Mouse (Mus musculus) midbrain, postnatal 0 days (tissue): ENCODE measurements at regions not wholly inside any gene's neighbourhood (a gene's known extent, or its start where the extent isn't known, plus 50 kb on each side); places are given as distances from the start of the nearest gene placed in this dataset.
"Not testable (repeated sequence)": the region's sequence is repeated elsewhere in the genome, so short reads cannot be mapped to it uniquely, and the experiment has no call there.

Experiments used
- ATAC-seq: fragments of 200-750 bp; cut with Nextera tagmentation; 2 replicates; pipeline ENCODE4 v1.8.0; 2017; ENCODE audit warnings: moderate number of reproducible peaks, mild to moderate bottlenecking, moderate TSS enrichment, moderate library complexity; ENCODE audit not compliant: low FRiP score
- DNase-seq: peaks from one replicate; pipeline ENCODE4 v3.0.0-alpha.2; 2015; ENCODE audit warnings: low spot score
- H3K27ac ChIP-seq: fragments of 300-500 bp; sonication (generic); 2 replicates; pipeline ENCODE4 v1.5.1; 2014; ENCODE audit warnings: low read depth, mild to moderate bottlenecking, low read length, mixed read lengths
- H3K27me3 ChIP-seq: fragments of 300-500 bp; sonication (generic); 2 replicates; pipeline ENCODE4 v1.6.1; 2014; ENCODE audit warnings: low read length, control low read depth, mixed read lengths; ENCODE audit not compliant: insufficient read depth
- H3K36me3 ChIP-seq: fragments of 300-500 bp; sonication (generic); 2 replicates; pipeline ENCODE4 v1.6.1; 2014; ENCODE audit warnings: low read length, control low read depth, mixed read lengths; ENCODE audit not compliant: insufficient read depth
- H3K4me1 ChIP-seq: fragments of 300-500 bp; sonication (generic); 2 replicates; pipeline ENCODE4 v1.6.1; 2014; ENCODE audit warnings: mild to moderate bottlenecking, control low read depth, antibody characterized with exemption, low read length, mixed read lengths; ENCODE audit not compliant: insufficient read depth
- H3K4me2 ChIP-seq: fragments of 300-500 bp; sonication (generic); 2 replicates; pipeline ENCODE4 v1.6.1; 2014; ENCODE audit warnings: low read depth, mild to moderate bottlenecking, low read length, mixed read lengths; ENCODE audit not compliant: poor library complexity, severe bottlenecking
- H3K4me3 ChIP-seq: fragments of 300-500 bp; sonication (generic); 2 replicates; pipeline ENCODE4 v1.5.1; 2014; ENCODE audit warnings: low read depth, mild to moderate bottlenecking, low read length, moderate library complexity
- H3K9ac ChIP-seq: fragments of 300-500 bp; sonication (generic); replicated peaks from 2 replicates; pipeline ENCODE4 v1.6.1; 2014; ENCODE audit warnings: mild to moderate bottlenecking, low read length, moderate library complexity, mixed read lengths; ENCODE audit not compliant: poor library complexity, severe bottlenecking
- H3K9me3 ChIP-seq: fragments of 300-500 bp; sonication (generic); 2 replicates; pipeline ENCODE4 v1.6.1; 2016; ENCODE audit warnings: low read length, control low read depth
- CTCF ChIP-seq: IDR thresholded peaks from 2 replicates; pipeline ENCODE4 v1.5.1; 2016; ENCODE audit warnings: antibody characterized with exemption, mild to moderate bottlenecking
- WGBS: fragments of 180-500 bp; shearing (Covaris S2); extraction: QIAGEN DNeasy Blood & Tissue Kit; methylation state at CpG from one replicate; pipeline ENCODE4 v1.1.7; 2014; 5-methylcytosine and 5-hydroxymethylcytosine counted together

- TF ChIP-seq CTCF: no peak
- H3K4me3 ChIP-seq: no peak overlapping the region
- no peak overlapping the region for H3K4me2 ChIP-seq
- H3K27ac ChIP-seq: no peak overlapping the region
- H3K4me1 ChIP-seq: no peaks in the 10 kb centered on the region
- H3K36me3 ChIP-seq: no peaks in the 10 kb centered on the region
- ATAC-seq (no peak), DNase-seq (no peak)
- no peaks in the 10 kb centered on the region for H3K9me3 ChIP-seq
- no peaks in the 10 kb centered on the region for H3K27me3 ChIP-seq
- no peak overlapping the region for H3K9ac ChIP-seq
Measured at GRCm38 (mm10) chr2:48328204-48328603, 485.7 kb upstream of the Acvr2a start.

- H3K9ac ChIP-seq: no peak overlapping the region
- 44% methylated on average over 10 of the region's 10 CpGs for WGBS
- H3K4me3 ChIP-seq: no peak overlapping the region
- no peak for TF ChIP-seq CTCF
- H3K4me1 ChIP-seq: no peaks in the 10 kb centered on the region
- no peak for ATAC-seq
- no peak for DNase-seq
- H3K4me2 ChIP-seq: peak overlapping the region; percentile 23
- no peaks in the 10 kb centered on the region for H3K36me3 ChIP-seq
- H3K9me3 ChIP-seq: no peaks in the 10 kb centered on the region
- H3K27me3 ChIP-seq: no peaks in the 10 kb centered on the region
- no peak overlapping the region for H3K27ac ChIP-seq
Measured at GRCm38 (mm10) chr2:48332783-48333182, 481.1 kb upstream of the Acvr2a start.

- Histone ChIP-seq H3K4me3 (no peak overlapping the region), H3K36me3 (no peaks in the 10 kb centered on the region), H3K9ac (no peak overlapping the region), H3K27ac (no peak overlapping the region), H3K4me1 (no peaks in the 10 kb centered on the region), H3K9me3 (no peaks in the 10 kb centered on the region), H3K4me2 (no peak overlapping the region), H3K27me3 (no peaks in the 10 kb centered on the region)
- WGBS: 90% methylated on average over 4 of the region's 4 CpGs
- no peak for TF ChIP-seq CTCF
- ATAC-seq (no peak), DNase-seq (no peak)
Measured at GRCm38 (mm10) chr2:48348021-48348420, 465.9 kb upstream of the Acvr2a start.

- H3K9ac ChIP-seq: no peak overlapping the region
- no peaks in the 10 kb centered on the region for H3K9me3 ChIP-seq
- WGBS: 87% methylated on average over 3 of the region's 3 CpGs
- DNase-seq: no peak
- TF ChIP-seq CTCF: no peak
- H3K36me3 ChIP-seq: no peaks in the 10 kb centered on the region
- H3K27me3 ChIP-seq: no peaks in the 10 kb centered on the region
- no peak for ATAC-seq
- no peak overlapping the region for H3K4me2 ChIP-seq
- no peak overlapping the region for H3K27ac ChIP-seq
- no peak overlapping the region for H3K4me3 ChIP-seq
- H3K4me1 ChIP-seq: no peaks in the 10 kb centered on the region
Measured at GRCm38 (mm10) chr2:48349794-48350193, 464.1 kb upstream of the Acvr2a start.

DNA sequence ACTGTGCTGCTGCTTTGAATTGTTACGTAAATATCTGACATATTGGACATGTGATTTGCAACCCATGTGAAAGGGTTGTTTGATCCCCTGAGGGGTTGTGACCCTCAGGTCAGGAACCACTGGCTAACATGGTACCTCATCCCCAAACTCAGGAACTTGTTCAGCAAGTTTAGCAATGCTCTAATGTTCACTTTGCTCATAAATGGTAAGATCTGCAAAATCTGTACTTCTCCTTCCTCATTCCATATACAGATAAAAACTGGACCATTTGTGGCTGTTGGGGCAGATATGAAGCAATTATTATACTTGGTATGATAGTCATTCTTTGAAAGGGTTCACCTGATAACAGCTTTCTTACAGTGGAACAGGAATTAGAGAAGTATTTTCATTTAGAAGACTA, 463.7 kb upstream of the Acvr2a start:
- DNase-seq (no peak), ATAC-seq (no peak)
- no peak overlapping the region for H3K4me3 ChIP-seq
- WGBS: 94% methylated on average over 1 of the region's 1 CpGs
- H3K9ac ChIP-seq: no peak overlapping the region
- no peak overlapping the region for H3K27ac ChIP-seq
- no peak overlapping the region for H3K4me2 ChIP-seq
- H3K4me1 ChIP-seq: no peaks in the 10 kb centered on the region
- H3K36me3 ChIP-seq: no peaks in the 10 kb centered on the region
- no peak for TF ChIP-seq CTCF
- no peaks in the 10 kb centered on the region for H3K9me3 ChIP-seq
- no peaks in the 10 kb centered on the region for H3K27me3 ChIP-seq

DNA sequence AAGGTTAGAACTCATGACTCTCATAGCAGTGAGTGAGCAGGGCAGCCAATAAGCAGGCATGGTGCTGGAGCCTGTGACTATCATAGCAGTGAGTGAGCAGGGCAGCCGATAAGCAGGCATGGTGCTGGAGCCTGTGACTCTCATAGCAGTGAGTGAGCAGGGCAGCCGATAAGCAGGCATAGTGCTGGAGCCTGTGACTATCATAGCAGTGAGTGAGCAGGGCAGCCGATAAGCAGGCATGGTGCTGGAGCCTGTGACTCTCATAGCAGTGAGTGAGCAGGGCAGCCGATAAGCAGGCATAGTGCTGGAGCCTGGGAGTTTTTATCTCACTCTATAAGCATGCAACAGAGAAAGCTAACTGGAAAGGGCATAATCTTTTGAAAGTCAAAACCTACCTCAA, 442.3 kb upstream of the Acvr2a start:
- not testable (repeated sequence) for H3K9ac ChIP-seq, H3K9me3 ChIP-seq, H3K4me3 ChIP-seq, H3K36me3 ChIP-seq, DNase-seq, H3K27me3 ChIP-seq, H3K4me1 ChIP-seq, H3K4me2 ChIP-seq, H3K27ac ChIP-seq, ATAC-seq
- 84% methylated on average over 4 of the region's 4 CpGs for WGBS

DNA sequence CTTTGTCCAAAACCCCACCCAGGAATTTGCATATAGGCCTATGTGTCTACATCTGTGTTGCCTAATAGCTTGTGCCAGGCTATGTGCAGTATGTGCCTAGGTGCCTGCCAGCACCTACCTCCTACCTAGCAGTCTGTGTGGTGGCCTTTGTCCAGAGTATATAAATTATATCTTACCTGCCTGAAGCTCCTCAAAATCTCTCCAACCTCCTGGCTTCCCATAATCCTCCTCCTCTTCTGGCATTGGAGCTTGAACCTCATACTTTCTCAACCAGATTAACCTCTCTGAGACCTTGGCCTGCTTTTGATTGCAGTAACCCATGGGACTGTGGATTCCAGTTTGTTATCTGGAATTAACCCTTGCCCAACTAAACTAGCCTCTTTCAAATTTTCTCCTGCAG, 440.8 kb upstream of the Acvr2a start:
- H3K9ac ChIP-seq: no peak overlapping the region
- H3K27ac ChIP-seq: no peak overlapping the region
- H3K4me3 ChIP-seq: no peak overlapping the region
- H3K4me2 ChIP-seq: no peak overlapping the region
- H3K9me3 ChIP-seq: no peaks in the 10 kb centered on the region
- TF ChIP-seq CTCF: no peak
- H3K4me1 ChIP-seq: no peaks in the 10 kb centered on the region
- DNase-seq: no peak
- no peak for ATAC-seq
- H3K27me3 ChIP-seq: no peaks in the 10 kb centered on the region
- H3K36me3 ChIP-seq: no peaks in the 10 kb centered on the region
